Mouse (Mus musculus) hindbrain, embryonic 10.5 days (tissue): ENCODE measurements around the gene Gcg. TPM values are rescaled to one million over a fixed set of nuclear protein-coding genes. Genes with fewer than 3 reads are reported as not detected.

Experiments
- DNase-seq: peaks from one replicate; pipeline ENCODE4 v3.0.0-alpha.2; 2017; ENCODE audit warnings: low spot score
- H3K27ac ChIP-seq: fragments of 300-500 bp; sonication (generic); 2 replicates; pipeline ENCODE4 v1.5.1; 2016; ENCODE audit warnings: mild to moderate bottlenecking, moderate library complexity
- H3K27me3 ChIP-seq: fragments of 300-500 bp; sonication (generic); 2 replicates; pipeline ENCODE4 v1.6.1; 2016; ENCODE audit warnings: mild to moderate bottlenecking; ENCODE audit not compliant: poor library complexity, insufficient read depth, severe bottlenecking
- H3K36me3 ChIP-seq: fragments of 300-500 bp; sonication (generic); 2 replicates; pipeline ENCODE4 v1.6.1; 2016; ENCODE audit warnings: mild to moderate bottlenecking, moderate library complexity
- H3K4me1 ChIP-seq: fragments of 300-500 bp; sonication (generic); replicated peaks from 2 replicates; pipeline ENCODE4 v1.6.1; 2016; ENCODE audit warnings: mild to moderate bottlenecking
- H3K4me3 ChIP-seq: fragments of 300-500 bp; sonication (generic); 2 replicates; pipeline ENCODE4 v1.5.1; 2016; ENCODE audit warnings: mild to moderate bottlenecking, moderate library complexity
- H3K9me3 ChIP-seq: fragments of 300-500 bp; sonication (generic); 2 replicates; pipeline ENCODE4 v1.6.1; 2016; ENCODE audit warnings: mild to moderate bottlenecking, moderate library complexity
- WGBS: fragments of 180-500 bp; shearing (Covaris S2); methylation state at CpG from one replicate; pipeline ENCODE4 v1.1.7; 2016; 5-methylcytosine and 5-hydroxymethylcytosine counted together
- polyA plus RNA-seq: library from polyadenylated mRNA; unstranded; fragments of >200 nt; fragmentation: Nextera tagmentation; extraction: Ambion mirVana; gene quantifications from 2 replicates; pipeline ENCODE4 v1.2.1, GENCODE M21; 2016

Gene Gcg
- polyA plus RNA-seq, 1 experiment from 2014 or later = not detected

GRCm38 (mm10) chr2:62497333-62498002, 14.0 kb upstream of the Gcg start:
- Histone ChIP-seq H3K27ac (no peak overlapping the region), H3K4me1 (no peaks in the 10 kb centered on the region), H3K4me3 (no peak overlapping the region), H3K27me3 (no peaks in the 10 kb centered on the region), H3K36me3 (no peaks in the 10 kb centered on the region), H3K9me3 (no peaks in the 10 kb centered on the region)
- WGBS = 84% methylated on average over 5 of the region's 5 CpGs
- DNase-seq = no peak

DNA sequence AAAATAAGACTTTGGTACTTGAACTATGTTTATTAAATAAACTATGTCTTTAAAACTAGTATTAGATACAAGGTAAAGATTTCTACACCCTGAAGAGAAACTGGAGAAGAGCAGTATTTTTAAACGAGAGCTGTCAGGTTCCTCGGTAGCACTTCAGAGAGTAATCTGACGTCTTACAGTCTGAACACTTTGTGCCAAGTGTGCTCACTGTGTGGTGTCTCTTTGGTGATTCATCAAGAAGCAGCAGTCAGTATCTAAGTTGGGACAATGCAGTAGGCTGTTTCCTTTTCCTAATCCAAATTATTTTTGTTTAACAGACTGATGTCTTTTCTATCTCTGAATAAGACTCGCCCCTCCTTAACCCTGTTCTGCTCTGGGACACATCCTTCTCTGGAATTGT, 12.0 kb upstream of the Gcg start:
- no peaks in the 10 kb centered on the region for H3K36me3 ChIP-seq
- no peak overlapping the region for H3K4me3 ChIP-seq
- H3K9me3 ChIP-seq = no peaks in the 10 kb centered on the region
- H3K4me1 ChIP-seq = no peaks in the 10 kb centered on the region
- 84% methylated on average over 4 of the region's 4 CpGs for WGBS
- no peak overlapping the region for H3K27ac ChIP-seq
- no peaks in the 10 kb centered on the region for H3K27me3 ChIP-seq
- no peak for DNase-seq

DNA sequence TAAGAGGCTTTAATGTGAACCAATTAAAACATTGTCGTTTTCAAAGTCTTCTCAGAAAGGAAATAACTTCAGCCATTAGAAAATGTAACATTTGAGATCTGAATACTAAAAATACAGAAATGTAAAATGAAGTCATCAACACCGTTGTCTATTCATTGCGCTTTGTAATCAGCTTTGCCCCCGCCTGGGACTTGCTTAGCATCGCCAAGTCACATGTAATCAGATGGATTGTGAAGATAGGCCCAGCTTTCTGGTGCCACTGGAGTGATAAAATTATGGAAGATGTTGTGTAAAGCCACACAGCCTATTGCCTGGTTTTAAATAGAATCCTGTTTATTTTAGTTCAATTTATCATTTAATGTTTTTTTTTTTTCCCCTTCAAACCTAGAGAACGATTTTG, 6.4 kb upstream of the Gcg start:
- no peak overlapping the region for H3K4me3 ChIP-seq
- H3K36me3 ChIP-seq = no peaks in the 10 kb centered on the region
- no peaks in the 10 kb centered on the region for H3K4me1 ChIP-seq
- H3K27ac ChIP-seq = no peak overlapping the region
- no peaks in the 10 kb centered on the region for H3K9me3 ChIP-seq
- no peak for DNase-seq
- 94% methylated on average over 6 of the region's 6 CpGs for WGBS
- H3K27me3 ChIP-seq = no peaks in the 10 kb centered on the region

- Histone ChIP-seq H3K27ac (no peak overlapping the region), H3K4me1 (no peaks in the 10 kb centered on the region), H3K27me3 (no peaks in the 10 kb centered on the region), H3K4me3 (no peak overlapping the region), H3K36me3 (no peaks in the 10 kb centered on the region), H3K9me3 (no peaks in the 10 kb centered on the region)
- DNase-seq = no peak
- 93% methylated on average over 3 of the region's 3 CpGs for WGBS
Measured at GRCm38 (mm10) chr2:62484906-62485305, 1.5 kb upstream of the Gcg start.

DNA sequence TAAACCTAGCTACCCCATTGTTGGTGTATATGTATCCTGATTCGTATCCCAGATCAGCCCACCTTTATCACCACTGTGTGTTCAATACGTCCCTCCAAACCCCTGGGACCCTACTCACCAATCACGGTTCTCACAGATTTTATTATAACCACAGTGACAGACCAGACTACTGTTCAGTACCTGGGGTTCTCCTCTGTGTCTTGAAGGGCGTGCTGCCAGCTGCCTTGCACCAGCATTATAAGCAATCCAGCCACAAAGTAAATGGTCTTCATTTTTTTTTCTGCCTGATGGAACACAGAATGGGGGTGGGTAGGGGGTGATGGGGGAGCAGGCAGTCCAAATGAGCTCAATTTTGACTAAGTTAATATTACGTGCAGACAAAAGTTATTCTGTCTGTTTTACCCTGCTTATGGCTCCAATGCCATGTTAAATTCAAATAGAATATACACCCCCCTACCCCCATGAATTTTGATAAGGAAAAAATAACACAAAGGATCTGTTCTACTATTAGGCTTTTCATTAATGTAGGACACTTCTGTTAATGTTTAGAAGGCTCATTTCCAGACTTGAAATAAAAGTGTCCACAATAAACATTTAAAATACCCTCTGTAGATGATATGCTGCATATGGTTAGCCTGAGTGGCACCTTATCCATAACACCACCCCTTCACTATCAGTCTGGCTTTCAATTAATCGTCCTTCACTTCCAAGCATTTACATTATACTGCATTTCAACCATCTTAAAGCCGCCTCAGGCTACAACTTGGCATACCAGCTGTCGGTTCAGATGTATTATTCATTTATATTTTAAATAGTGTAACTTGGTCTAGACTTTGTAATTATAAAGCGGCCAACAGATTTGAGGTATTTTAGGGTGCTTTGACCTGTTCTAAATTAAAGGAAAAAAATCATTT, 2.9 kb downstream of the Gcg start:
- no peaks in the 10 kb centered on the region for H3K27me3 ChIP-seq
- no peak overlapping the region for H3K27ac ChIP-seq
- H3K4me1 ChIP-seq = no peaks in the 10 kb centered on the region
- H3K9me3 ChIP-seq = no peaks in the 10 kb centered on the region
- H3K4me3 ChIP-seq = no peak overlapping the region
- WGBS = 82% methylated on average over 9 of the region's 9 CpGs
- no peaks in the 10 kb centered on the region for H3K36me3 ChIP-seq
- no peak for DNase-seq

DNA sequence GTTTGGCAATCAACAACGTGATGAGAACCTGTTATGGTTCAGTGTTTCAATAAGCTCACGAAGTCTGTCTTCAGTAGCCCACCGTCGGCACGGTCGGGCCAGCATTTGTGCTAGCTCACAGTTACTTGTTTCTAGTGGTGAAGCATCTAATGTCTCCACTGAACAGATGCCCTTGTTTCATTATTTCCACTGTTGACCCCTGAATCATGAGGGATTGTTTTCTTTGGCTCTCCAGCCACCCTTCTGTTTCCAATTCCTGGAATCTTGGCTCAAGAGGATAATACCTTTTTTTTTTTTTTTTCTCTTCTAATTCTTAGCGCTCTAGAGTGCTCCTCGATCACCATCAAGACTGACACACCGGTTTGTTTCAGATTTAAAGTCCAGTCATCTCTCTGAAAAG, 13.9 kb downstream of the Gcg start:
- WGBS = 84% methylated on average over 9 of the region's 9 CpGs

GRCm38 (mm10) chr2:62463287-62463686, 20.2 kb downstream of the Gcg start:
- Histone ChIP-seq H3K36me3 (no peaks in the 10 kb centered on the region), H3K9me3 (no peaks in the 10 kb centered on the region), H3K27ac (no peak overlapping the region), H3K27me3 (no peaks in the 10 kb centered on the region), H3K4me1 (no peaks in the 10 kb centered on the region), H3K4me3 (no peak overlapping the region)
- 84% methylated on average over 2 of the region's 2 CpGs for WGBS
- DNase-seq = no peak

More for the DNA sequence above, 13.9 kb downstream of the Gcg start:
- Histone ChIP-seq H3K36me3 (no peaks in the 10 kb centered on the region), H3K27ac (no peak overlapping the region), H3K4me1 (no peaks in the 10 kb centered on the region), H3K9me3 (no peaks in the 10 kb centered on the region), H3K4me3 (no peak overlapping the region), H3K27me3 (no peaks in the 10 kb centered on the region)
- no peak for DNase-seq

- Histone ChIP-seq H3K4me1 (no peaks in the 10 kb centered on the region), H3K27ac (no peak overlapping the region), H3K4me3 (no peak overlapping the region), H3K36me3 (no peaks in the 10 kb centered on the region), H3K27me3 (no peaks in the 10 kb centered on the region), H3K9me3 (no peaks in the 10 kb centered on the region)
- no peak for DNase-seq
- 81% methylated on average over 2 of the region's 2 CpGs for WGBS
Measured at GRCm38 (mm10) chr2:62462174-62462573, 21.3 kb downstream of the Gcg start.

- Histone ChIP-seq H3K27ac (no peak overlapping the region), H3K4me1 (no peaks in the 10 kb centered on the region), H3K36me3 (no peaks in the 10 kb centered on the region), H3K4me3 (no peak overlapping the region), H3K9me3 (no peaks in the 10 kb centered on the region), H3K27me3 (no peaks in the 10 kb centered on the region)
- 91% methylated on average over 12 of the region's 12 CpGs for WGBS
- DNase-seq = no peak
Measured at GRCm38 (mm10) chr2:62460815-62461450, 22.5 kb downstream of the Gcg start.

- Histone ChIP-seq H3K27ac (no peak overlapping the region), H3K36me3 (no peaks in the 10 kb centered on the region), H3K27me3 (no peaks in the 10 kb centered on the region), H3K4me1 (no peaks in the 10 kb centered on the region), H3K4me3 (no peak overlapping the region), H3K9me3 (no peaks in the 10 kb centered on the region)
- DNase-seq = no peak
- 91% methylated on average over 7 of the region's 7 CpGs for WGBS
Measured at GRCm38 (mm10) chr2:62460231-62460710, 23.2 kb downstream of the Gcg start.

DNA sequence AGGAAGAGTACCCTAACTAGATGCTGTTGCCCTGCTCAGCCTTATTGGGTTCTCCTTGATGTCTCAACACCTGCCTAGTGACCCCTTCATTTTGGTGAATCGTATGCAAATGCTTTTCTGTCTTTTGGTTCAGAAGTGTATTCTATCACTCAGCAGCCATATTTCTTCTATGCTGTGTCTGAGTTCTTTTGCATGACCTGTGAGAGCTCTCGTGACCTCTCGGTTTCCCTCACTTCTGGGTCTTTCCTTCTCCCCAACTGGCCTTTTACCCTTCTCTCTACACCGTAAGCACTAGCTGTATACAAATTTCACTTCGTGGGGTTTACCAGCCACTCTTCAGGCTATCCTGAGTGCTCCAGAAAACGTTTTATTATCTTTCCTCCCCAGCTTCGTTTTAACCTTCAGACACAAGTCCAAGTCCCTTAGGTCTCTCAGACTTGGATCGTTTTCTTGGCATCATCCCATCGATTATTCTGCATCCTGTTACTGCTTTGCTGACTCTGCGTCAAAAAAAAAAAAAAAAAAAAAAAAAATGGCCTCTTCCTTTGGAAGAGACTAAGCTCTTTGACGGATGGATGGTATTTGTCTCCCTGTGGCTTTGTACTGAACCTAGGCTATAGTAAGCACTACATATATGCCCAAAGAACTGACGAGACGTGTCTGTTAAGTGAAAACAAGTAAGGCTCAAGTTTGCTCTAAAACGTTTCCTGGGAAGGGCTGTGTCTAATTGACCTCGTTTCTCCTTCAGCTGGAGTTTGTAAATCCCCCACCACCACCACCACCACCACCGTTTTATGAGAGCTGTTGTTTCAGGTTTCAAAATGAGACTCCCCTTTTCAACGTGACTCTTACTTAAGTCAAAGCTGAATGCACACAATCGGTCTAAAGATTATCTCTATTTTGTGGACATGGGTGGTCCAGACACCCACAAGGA, 23.9 kb downstream of the Gcg start:
- Histone ChIP-seq H3K9me3 (no peaks in the 10 kb centered on the region), H3K4me3 (no peak overlapping the region), H3K27ac (no peak overlapping the region), H3K36me3 (no peaks in the 10 kb centered on the region), H3K4me1 (no peaks in the 10 kb centered on the region), H3K27me3 (no peaks in the 10 kb centered on the region)
- 77% methylated on average over 18 of the region's 18 CpGs for WGBS
- no peak for DNase-seq

DNA sequence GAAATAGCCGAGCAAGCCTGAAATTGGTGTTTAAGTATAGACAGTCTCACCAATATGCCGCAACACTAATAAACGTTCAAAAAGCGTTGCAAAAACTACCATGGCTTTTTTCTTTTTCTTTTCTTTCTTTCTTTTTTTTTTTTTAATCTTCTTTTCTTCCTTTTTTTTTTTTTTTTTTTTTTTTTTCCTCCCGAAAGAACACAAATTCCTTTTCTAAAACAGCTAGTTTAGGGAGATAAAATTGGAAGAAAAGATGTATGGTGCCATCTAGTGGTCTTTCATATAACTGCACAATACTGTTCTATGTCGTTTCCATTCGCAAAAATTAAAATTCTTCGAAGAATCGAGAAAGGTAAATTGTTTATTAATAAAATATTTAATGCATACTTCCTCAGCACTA, 25.4 kb downstream of the Gcg start:
- DNase-seq = no peak
- no peaks in the 10 kb centered on the region for H3K4me1 ChIP-seq
- no peaks in the 10 kb centered on the region for H3K36me3 ChIP-seq
- H3K27me3 ChIP-seq = no peaks in the 10 kb centered on the region
- no peak overlapping the region for H3K27ac ChIP-seq
- H3K4me3 ChIP-seq = no peak overlapping the region
- WGBS = 50% methylated on average over 9 of the region's 9 CpGs
- H3K9me3 ChIP-seq = no peaks in the 10 kb centered on the region
